Mouse (Mus musculus) kidney, adult 2 months (tissue): ENCODE measurements around the gene Gm21887. TPM values are rescaled to one million over a fixed set of nuclear protein-coding genes. Genes with fewer than 3 reads are reported as not detected.
"Not testable (repeated sequence)": the region's sequence is repeated elsewhere in the genome, so short reads cannot be mapped to it uniquely, and the experiment has no call there.

Experiments
- DNase-seq: peaks from one replicate; pipeline ENCODE4 v3.0.0; 2021
- H3K27ac ChIP-seq: fragments of 200-500 bp; 2 replicates; pipeline ENCODE4 v1.5.1; 2012; ENCODE audit warnings: low read depth, low read length, control low read depth, inconsistent platforms; ENCODE audit not compliant: insufficient read depth
- H3K27me3 ChIP-seq: fragments of 200-500 bp; replicated peaks from 2 replicates; pipeline ENCODE4 v1.6.1; 2012; ENCODE audit warnings: mild to moderate bottlenecking, moderate library complexity, low read length, inconsistent platforms; ENCODE audit not compliant: control insufficient read depth, insufficient read depth
- H3K36me3 ChIP-seq: fragments of 200-500 bp; 2 replicates; pipeline ENCODE4 v1.6.1; 2012; ENCODE audit warnings: mild to moderate bottlenecking, moderate library complexity, low read length, inconsistent platforms; ENCODE audit not compliant: control insufficient read depth, insufficient read depth
- H3K4me1 ChIP-seq: fragments of 200-500 bp; 2 replicates; pipeline ENCODE4 v1.6.1; 2011; ENCODE audit warnings: low read length; ENCODE audit not compliant: control insufficient read depth, insufficient read depth
- H3K4me3 ChIP-seq: fragments of 200-500 bp; 2 replicates; pipeline ENCODE4 v1.5.1; 2011; ENCODE audit warnings: mild to moderate bottlenecking, low read depth, low read length, control low read depth; ENCODE audit not compliant: insufficient read depth
- WGBS: fragments of 180-500 bp; shearing (Covaris S2); methylation state at CpG from one replicate; pipeline ENCODE4 v1.1.7; 2018; 5-methylcytosine and 5-hydroxymethylcytosine counted together
- polyA plus RNA-seq: library from polyadenylated mRNA; depleted of rRNA; stranded (reverse); fragments of >200 nt; gene quantifications from 2 replicates; pipeline ENCODE4 v1.2.3, GENCODE M21; 2012

The Gm21887 gene
- polyA plus RNA-seq, 1 experiment, result 108 TPM

DNA sequence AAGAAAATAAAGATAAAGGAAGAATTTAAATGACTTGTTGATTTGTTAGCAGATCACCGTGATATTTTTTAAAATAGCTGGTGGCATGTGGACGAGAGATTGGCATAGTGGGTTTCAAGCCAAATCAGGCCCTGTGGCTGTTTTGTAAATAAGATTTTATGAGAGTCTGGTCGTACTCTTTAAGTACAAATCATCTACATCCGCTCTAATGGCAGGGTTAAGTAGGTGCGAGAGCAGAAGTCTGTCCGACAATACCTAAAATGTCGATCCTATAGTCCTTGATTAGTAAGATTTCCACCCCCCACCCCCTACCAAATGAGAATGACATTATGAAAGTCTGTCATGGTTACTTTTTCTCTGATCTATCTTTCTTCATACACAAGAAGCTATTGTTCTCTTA lies 25.1 kb upstream of the Gm21887 start:
- H3K36me3 ChIP-seq, result peaks cover 15% of the 10 kb centered on the region; the same call in 1 of the 2 replicates
- WGBS, result 86% methylated on average over 7 of the region's 7 CpGs
- H3K4me1 ChIP-seq, H3K4me3 ChIP-seq, H3K27me3 ChIP-seq, H3K27ac ChIP-seq: not testable (repeated sequence)
- DNase-seq, result peak; percentile 24

- not testable (repeated sequence) for H3K27me3 ChIP-seq, H3K27ac ChIP-seq, H3K4me1 ChIP-seq, H3K4me3 ChIP-seq
- 91% methylated on average over 21 of the region's 21 CpGs for WGBS
- peaks cover 15% of the 10 kb centered on the region; the same call in 1 of the 2 replicates for H3K36me3 ChIP-seq
- DNase-seq, result peak; percentile 28
These were observed 24.6 kb upstream of the Gm21887 start for GRCm38 (mm10) chrX:169984853-169985252.

- not testable (repeated sequence) for H3K27ac ChIP-seq, H3K27me3 ChIP-seq, H3K4me1 ChIP-seq, H3K4me3 ChIP-seq
- peaks cover 16% of the 10 kb centered on the region; the same call in 1 of the 2 replicates for H3K36me3 ChIP-seq
- 86% methylated on average over 18 of the region's 18 CpGs for WGBS
- peak; percentile 49 for DNase-seq
These were observed 23.7 kb upstream of the Gm21887 start for GRCm38 (mm10) chrX:169985796-169986195.

- DNase-seq, result peak; percentile 88
- Histone ChIP-seq H3K4me3 (peak overlapping the region; percentile 33; the same call in 1 of the 2 replicates), H3K27ac (peak overlapping the region; percentile 8; the same call in 1 of the 2 replicates), H3K36me3 (peaks cover 16% of the 10 kb centered on the region; the same call in 1 of the 2 replicates)
- WGBS, result 75% methylated on average over 51 of the region's 51 CpGs
- not testable (repeated sequence) for H3K27me3 ChIP-seq, H3K4me1 ChIP-seq
These were observed 22.7 kb upstream of the Gm21887 start for GRCm38 (mm10) chrX:169986519-169987367.

GRCm38 (mm10) chrX:169987368-169987837 lies 22.1 kb upstream of the Gm21887 start:
- not testable (repeated sequence) for H3K4me3 ChIP-seq, H3K4me1 ChIP-seq, H3K27me3 ChIP-seq, H3K27ac ChIP-seq
- WGBS, result 90% methylated on average over 28 of the region's 28 CpGs
- H3K36me3 ChIP-seq, result peaks cover 16% of the 10 kb centered on the region; the same call in 1 of the 2 replicates
- DNase-seq, result peak; percentile 57

GRCm38 (mm10) chrX:169988571-169989218 lies 20.8 kb upstream of the Gm21887 start:
- DNase-seq, result peak; percentile 42
- not testable (repeated sequence) for H3K27me3 ChIP-seq, H3K4me3 ChIP-seq, H3K27ac ChIP-seq, H3K4me1 ChIP-seq
- H3K36me3 ChIP-seq, result peaks cover 16% of the 10 kb centered on the region; the same call in 1 of the 2 replicates
- WGBS, result 94% methylated on average over 56 of the region's 56 CpGs

DNA sequence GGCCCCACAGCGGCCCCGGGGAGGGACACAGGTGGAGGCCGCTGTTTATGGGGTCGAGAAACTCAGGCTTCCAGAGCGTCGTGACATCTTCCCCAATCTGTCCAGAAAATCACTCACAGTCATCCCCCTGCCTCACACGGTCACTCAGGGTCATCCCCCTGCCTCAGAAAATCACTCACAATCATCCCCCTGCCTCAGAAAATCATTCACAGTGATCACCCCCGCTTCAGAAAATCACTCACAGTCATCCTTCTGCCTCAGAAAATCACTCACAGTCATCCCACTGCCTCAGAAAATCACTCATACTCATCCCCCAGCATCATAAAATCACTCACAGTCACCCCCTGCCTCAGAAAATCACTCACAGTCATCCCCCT lies 20.3 kb upstream of the Gm21887 start:
- H3K4me3 ChIP-seq, H3K4me1 ChIP-seq, DNase-seq, H3K27ac ChIP-seq, H3K27me3 ChIP-seq: not testable (repeated sequence)
- WGBS, result 87% methylated on average over 8 of the region's 8 CpGs
- H3K36me3 ChIP-seq, result peaks cover 16% of the 10 kb centered on the region; the same call in 1 of the 2 replicates

DNA sequence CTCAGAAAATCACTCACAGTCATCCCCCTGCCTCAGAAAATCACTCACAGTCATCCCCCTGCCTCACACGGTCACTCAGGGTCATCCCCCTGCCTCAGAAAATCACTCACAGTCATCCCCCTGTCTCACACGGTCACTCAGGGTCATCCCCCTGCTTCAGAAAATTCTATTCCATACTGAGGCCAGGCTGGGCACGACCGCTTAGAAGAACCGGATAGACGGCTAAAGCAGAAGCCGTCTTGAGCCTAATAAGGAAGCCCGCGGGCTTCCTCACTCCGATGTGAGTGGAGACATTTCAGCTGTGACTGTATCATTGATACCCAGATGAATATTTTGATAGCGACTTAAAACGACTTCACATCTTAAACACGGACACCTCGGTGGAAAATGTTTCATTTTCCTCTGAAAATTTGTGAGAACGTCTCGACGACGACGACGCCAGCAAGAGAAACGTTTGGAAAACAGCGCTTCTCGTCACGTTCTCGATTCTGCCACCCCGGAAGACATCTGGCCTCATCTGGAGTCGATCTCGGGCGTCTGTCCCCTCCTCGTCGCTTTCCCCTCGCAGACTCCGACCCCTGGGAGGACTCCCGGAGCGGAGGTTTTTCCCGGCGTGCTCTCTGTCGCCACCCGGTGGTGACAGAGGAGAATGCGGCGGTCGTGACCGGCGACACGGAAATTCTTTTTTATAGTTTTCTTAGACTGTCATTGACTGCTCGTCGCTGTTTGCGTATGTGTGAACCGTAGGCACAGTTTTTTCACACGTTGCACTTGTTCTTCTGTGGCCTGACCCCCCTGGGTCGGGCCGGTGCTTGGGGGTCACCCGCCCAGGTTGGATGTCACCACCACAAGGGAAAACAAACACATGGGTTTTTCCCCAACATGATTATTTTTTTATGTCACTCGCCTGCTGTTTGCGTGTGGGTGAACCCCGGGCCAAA lies 19.5 kb upstream of the Gm21887 start:
- H3K4me1 ChIP-seq, H3K27me3 ChIP-seq, H3K4me3 ChIP-seq, H3K27ac ChIP-seq: not testable (repeated sequence)
- H3K36me3 ChIP-seq, result peaks cover 11% of the 10 kb centered on the region; the same call in 1 of the 2 replicates
- peak; percentile 83 for DNase-seq
- 87% methylated on average over 56 of the region's 56 CpGs for WGBS

DNA sequence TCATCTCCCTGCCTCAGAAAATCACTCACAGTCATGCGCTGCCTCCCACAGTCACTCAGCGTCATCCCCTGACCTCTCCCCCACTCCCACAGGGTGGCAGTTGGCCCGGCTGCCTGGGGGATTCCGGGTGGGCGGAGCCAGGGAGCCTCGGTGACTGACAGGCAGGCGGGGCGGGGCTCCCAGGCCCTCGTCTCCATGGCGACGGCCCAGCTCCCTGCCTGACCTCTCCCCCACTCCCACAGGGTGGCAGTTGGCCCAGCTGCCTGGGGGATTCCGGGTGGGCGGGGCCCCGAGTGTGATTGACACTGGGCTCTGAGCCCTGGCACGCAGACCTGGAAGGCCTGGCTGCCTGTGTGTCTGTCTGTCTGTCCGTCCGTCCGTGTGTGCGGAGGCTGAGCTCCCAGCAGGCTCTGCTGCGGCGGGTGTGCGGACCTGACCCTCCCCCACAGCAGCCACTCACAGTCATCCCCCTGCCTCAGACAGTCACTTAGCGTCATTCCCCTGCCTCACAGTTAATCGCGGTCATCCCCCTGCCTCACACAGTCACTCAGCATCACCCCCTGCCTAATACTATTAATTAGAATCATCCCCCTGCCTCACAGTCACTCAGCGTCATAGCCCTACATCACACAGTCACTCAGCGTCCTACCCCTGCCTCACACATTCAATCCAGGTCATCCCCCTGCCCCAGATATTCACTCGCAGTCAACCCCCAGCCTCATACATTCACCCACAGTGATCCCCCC lies 18.2 kb upstream of the Gm21887 start:
- H3K27me3 ChIP-seq, H3K4me3 ChIP-seq, H3K4me1 ChIP-seq, H3K27ac ChIP-seq, H3K36me3 ChIP-seq: not testable (repeated sequence)
- WGBS, result 15% methylated on average over 12 of the region's 28 CpGs
- DNase-seq, result peak; percentile 99
